Mouse (Mus musculus): ENCODE measurements around the gene Atrnl1. TPM values are rescaled to one million over a fixed set of nuclear protein-coding genes. Genes with fewer than 3 reads are reported as not detected.

Atrnl1 gene
- polyA plus RNA-seq, 1 experiment from 2014 or later = 3.9 TPM

DNA sequence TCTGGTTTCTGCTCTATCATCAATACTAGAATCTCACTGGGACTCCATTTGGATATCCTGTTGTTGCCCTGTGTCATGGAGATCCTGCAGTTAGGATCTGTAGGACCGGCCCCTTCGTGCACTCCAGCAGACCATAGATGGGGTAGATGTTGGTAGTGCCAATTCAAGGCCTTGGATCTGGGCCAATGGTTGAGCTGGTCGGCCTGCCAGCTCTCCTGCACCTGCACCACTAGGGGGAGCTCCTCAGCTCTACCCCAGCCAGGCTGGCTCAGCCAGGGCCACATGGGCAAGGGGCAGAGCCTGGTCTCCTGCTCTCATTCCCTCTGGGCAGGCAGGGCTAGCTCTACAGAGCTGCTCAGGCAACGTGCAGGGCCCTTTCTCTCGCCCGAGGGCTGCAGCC lies 114.1 kb downstream of the Atrnl1 start:
- Histone ChIP-seq H3K4me2 (replicated peaks; ENCODE audit: low read depth) (no peak overlapping the region), H3K36me3 (ENCODE audit: control insufficient read depth, insufficient read depth, low read length) (no peaks in the 10 kb centered on the region), H3K27ac (replicated peaks) (no peak overlapping the region), H3K9me3 (ENCODE audit: control insufficient read depth, low read length) (no peaks in the 10 kb centered on the region), H3K27me3 (ENCODE audit: control insufficient read depth, insufficient read depth, low read length) (no peaks in the 10 kb centered on the region), H3K4me3 (ENCODE audit: low read depth, low read length) (no peak overlapping the region), H3K9ac (ENCODE audit: low read length) (no peak overlapping the region), H3K4me1 (replicated peaks; ENCODE audit: control insufficient read depth, insufficient read depth) (no peaks in the 10 kb centered on the region)
- ATAC-seq (ENCODE audit: low FRiP score, low TSS enrichment) (0 out of 2 replicates have a peak, but pooled peaks have one; percentile 29), DNase-seq (ENCODE audit: low spot score) (peak; percentile 69)
- WGBS = 86% methylated on average over 6 of the region's 6 CpGs
- peak; percentile 75 for TF ChIP-seq CTCF (IDR thresholded peaks at IDR 0.05; ENCODE audit: low read depth)
- no peak for TF ChIP-seq EP300 (optimal IDR thresholded peaks at IDR 0.05)

DNA sequence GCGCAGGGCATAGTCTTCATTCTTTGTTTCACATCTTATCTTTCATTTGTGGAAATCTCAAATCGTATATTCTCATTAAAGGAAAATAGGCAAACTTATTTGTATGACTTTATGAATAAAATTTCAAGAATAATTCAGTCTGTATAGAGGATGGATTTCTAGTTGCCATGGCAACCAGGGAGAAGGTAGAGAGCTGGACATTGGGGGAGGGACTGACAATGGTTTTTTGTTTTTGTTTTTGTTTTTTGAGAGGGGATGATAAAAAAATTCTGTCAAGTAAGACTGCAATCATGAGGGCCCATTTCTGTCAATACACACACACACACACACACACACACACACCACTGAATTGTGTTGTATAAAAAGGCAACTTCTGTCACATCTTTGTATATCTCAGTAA lies 114.5 kb downstream of the Atrnl1 start:
- no peak overlapping the region for H3K4me3 ChIP-seq (ENCODE audit: low read depth, low read length)
- no peak overlapping the region for H3K27ac ChIP-seq (replicated peaks)
- DNase-seq (ENCODE audit: low spot score) (no peak), ATAC-seq (ENCODE audit: low FRiP score, low TSS enrichment) (no peak)
- 94% methylated on average over 2 of the region's 2 CpGs for WGBS
- H3K27me3 ChIP-seq (ENCODE audit: control insufficient read depth, insufficient read depth, low read length) = no peaks in the 10 kb centered on the region
- no peak overlapping the region for H3K4me2 ChIP-seq (replicated peaks; ENCODE audit: low read depth)
- no peaks in the 10 kb centered on the region for H3K36me3 ChIP-seq (ENCODE audit: control insufficient read depth, insufficient read depth, low read length)
- TF ChIP-seq EP300 (optimal IDR thresholded peaks at IDR 0.05) (no peak), CTCF (IDR thresholded peaks at IDR 0.05; ENCODE audit: low read depth) (no peak)
- no peak overlapping the region for H3K9ac ChIP-seq (ENCODE audit: low read length)
- H3K9me3 ChIP-seq (ENCODE audit: control insufficient read depth, low read length) = no peaks in the 10 kb centered on the region
- H3K4me1 ChIP-seq (replicated peaks; ENCODE audit: control insufficient read depth, insufficient read depth) = no peaks in the 10 kb centered on the region

DNA sequence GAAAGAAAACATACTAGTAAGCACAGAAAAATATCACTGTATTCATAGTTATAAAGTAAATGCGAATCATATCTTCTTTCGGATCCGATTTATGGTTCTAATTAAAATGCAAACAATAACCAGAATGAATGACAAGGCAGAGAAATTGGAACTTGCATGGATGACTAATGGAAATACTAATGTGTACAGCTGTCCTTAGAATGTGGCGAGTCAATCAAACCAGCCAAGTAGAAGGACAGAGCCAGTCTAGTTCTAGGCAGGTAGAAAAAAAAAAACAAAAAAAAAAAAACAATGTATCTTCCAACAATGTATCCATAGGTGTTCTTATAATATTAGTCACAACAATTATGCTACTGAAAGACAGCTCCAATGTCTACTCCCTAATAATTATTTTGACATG lies 116.2 kb downstream of the Atrnl1 start:
- no peak overlapping the region for H3K27ac ChIP-seq (replicated peaks)
- H3K27me3 ChIP-seq (ENCODE audit: control insufficient read depth, insufficient read depth, low read length) = no peaks in the 10 kb centered on the region
- no peaks in the 10 kb centered on the region for H3K4me1 ChIP-seq (replicated peaks; ENCODE audit: control insufficient read depth, insufficient read depth)
- WGBS = 92% methylated on average over 4 of the region's 4 CpGs
- H3K9me3 ChIP-seq (ENCODE audit: control insufficient read depth, low read length) = no peaks in the 10 kb centered on the region
- H3K4me2 ChIP-seq (replicated peaks; ENCODE audit: low read depth) = no peak overlapping the region
- no peak for DNase-seq (ENCODE audit: low spot score)
- no peak overlapping the region for H3K9ac ChIP-seq (ENCODE audit: low read length)
- H3K36me3 ChIP-seq (ENCODE audit: control insufficient read depth, insufficient read depth, low read length) = no peaks in the 10 kb centered on the region
- no peak for ATAC-seq (ENCODE audit: low FRiP score, low TSS enrichment)
- TF ChIP-seq EP300 (optimal IDR thresholded peaks at IDR 0.05) = no peak
- TF ChIP-seq CTCF (IDR thresholded peaks at IDR 0.05; ENCODE audit: low read depth) = no peak
- no peak overlapping the region for H3K4me3 ChIP-seq (ENCODE audit: low read depth, low read length)

DNA sequence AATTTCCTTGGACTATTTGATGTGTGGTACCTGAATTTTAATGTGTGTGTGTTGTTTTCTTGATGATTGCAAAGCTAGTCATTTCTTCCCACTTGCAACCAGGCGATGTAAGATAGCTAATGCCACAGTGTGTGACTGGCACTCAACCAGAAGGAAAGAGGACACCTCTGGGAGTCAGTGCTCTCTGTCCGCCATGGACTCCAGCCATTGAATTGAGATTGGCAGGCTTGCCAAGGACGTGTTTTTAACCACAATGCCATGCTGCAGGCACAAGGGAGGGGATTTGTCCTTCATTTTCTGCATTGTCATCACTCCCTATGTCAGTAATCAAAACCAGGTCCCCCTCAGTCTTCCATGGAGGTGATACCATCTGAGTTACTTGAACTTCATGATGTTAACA lies 126.6 kb downstream of the Atrnl1 start:
- WGBS = 87% methylated on average over 3 of the region's 3 CpGs
- Histone ChIP-seq H3K27ac (replicated peaks) (no peak overlapping the region), H3K4me1 (replicated peaks; ENCODE audit: control insufficient read depth, insufficient read depth) (no peaks in the 10 kb centered on the region), H3K27me3 (ENCODE audit: control insufficient read depth, insufficient read depth, low read length) (no peaks in the 10 kb centered on the region), H3K9me3 (ENCODE audit: control insufficient read depth, low read length) (no peaks in the 10 kb centered on the region), H3K4me2 (replicated peaks; ENCODE audit: low read depth) (no peak overlapping the region), H3K36me3 (ENCODE audit: control insufficient read depth, insufficient read depth, low read length) (0 out of 2 replicates have a peak, but pooled peaks cover 2% of the 10 kb centered on the region), H3K4me3 (ENCODE audit: low read depth, low read length) (no peak overlapping the region), H3K9ac (ENCODE audit: low read length) (no peak overlapping the region)
- DNase-seq (ENCODE audit: low spot score) = no peak
- ATAC-seq (ENCODE audit: low FRiP score, low TSS enrichment) = no peak
- TF ChIP-seq CTCF (IDR thresholded peaks at IDR 0.05; ENCODE audit: low read depth) = no peak
- no peak for TF ChIP-seq EP300 (optimal IDR thresholded peaks at IDR 0.05)

DNA sequence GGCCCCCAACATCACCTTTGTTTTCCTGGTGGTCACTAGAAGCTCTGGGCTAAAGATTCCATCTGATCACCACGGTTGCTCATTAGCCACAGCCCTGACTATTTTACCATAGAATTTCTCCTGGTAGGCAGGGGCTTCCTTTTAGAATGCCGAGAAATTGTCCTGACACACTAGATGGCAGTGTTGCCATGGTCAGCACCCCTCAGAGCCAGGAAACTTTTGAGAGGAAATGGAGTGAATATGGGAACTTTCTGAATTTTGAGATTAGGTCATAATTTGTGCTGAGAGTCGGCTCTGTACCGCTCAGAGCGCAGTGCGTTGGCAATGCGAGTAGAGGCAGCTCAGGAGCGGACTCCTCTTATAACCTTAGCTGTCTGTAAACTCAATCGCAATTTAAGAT lies 134.7 kb downstream of the Atrnl1 start:
- H3K27me3 ChIP-seq (ENCODE audit: control insufficient read depth, insufficient read depth, low read length) = no peaks in the 10 kb centered on the region
- WGBS = 49% methylated on average over 9 of the region's 9 CpGs
- H3K4me3 ChIP-seq (ENCODE audit: low read depth, low read length) = no peak overlapping the region
- TF ChIP-seq EP300 (optimal IDR thresholded peaks at IDR 0.05) (no peak), CTCF (IDR thresholded peaks at IDR 0.05; ENCODE audit: low read depth) (peak; percentile 81)
- no peaks in the 10 kb centered on the region for H3K9me3 ChIP-seq (ENCODE audit: control insufficient read depth, low read length)
- H3K9ac ChIP-seq (ENCODE audit: low read length) = no peak overlapping the region
- ATAC-seq (ENCODE audit: low FRiP score, low TSS enrichment) (no peak), DNase-seq (ENCODE audit: low spot score) (no peak)
- H3K4me1 ChIP-seq (replicated peaks; ENCODE audit: control insufficient read depth, insufficient read depth) = no peaks in the 10 kb centered on the region
- H3K4me2 ChIP-seq (replicated peaks; ENCODE audit: low read depth) = no peak overlapping the region
- no peaks in the 10 kb centered on the region for H3K36me3 ChIP-seq (ENCODE audit: control insufficient read depth, insufficient read depth, low read length)
- no peak overlapping the region for H3K27ac ChIP-seq (replicated peaks)

DNA sequence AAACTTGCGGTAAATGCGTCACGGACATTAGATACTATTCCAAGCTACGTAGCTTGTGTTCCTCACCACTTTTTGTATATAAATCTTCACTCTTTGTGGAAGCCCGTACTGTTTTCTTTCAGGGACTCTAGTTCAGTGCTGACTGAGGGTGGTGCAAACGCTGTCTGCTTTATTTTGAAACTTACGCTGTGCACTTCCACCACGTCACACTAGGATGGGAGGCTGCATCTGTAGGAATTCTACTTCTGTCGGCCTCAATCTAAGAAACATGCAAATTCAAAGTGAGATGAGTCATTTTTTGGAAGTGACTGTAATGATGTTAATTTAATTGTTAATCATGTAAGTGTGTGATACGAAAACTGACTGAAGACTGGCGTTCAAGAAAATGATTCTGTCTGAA lies 135.7 kb downstream of the Atrnl1 start:
- no peak for ATAC-seq (ENCODE audit: low FRiP score, low TSS enrichment)
- H3K36me3 ChIP-seq (ENCODE audit: control insufficient read depth, insufficient read depth, low read length) = no peaks in the 10 kb centered on the region
- H3K4me1 ChIP-seq (replicated peaks; ENCODE audit: control insufficient read depth, insufficient read depth) = no peaks in the 10 kb centered on the region
- H3K9ac ChIP-seq (ENCODE audit: low read length) = no peak overlapping the region
- H3K9me3 ChIP-seq (ENCODE audit: control insufficient read depth, low read length) = no peaks in the 10 kb centered on the region
- H3K27ac ChIP-seq (replicated peaks) = no peak overlapping the region
- 88% methylated on average over 11 of the region's 11 CpGs for WGBS
- TF ChIP-seq CTCF (IDR thresholded peaks at IDR 0.05; ENCODE audit: low read depth) = no peak
- no peak for TF ChIP-seq EP300 (optimal IDR thresholded peaks at IDR 0.05)
- no peak overlapping the region for H3K4me3 ChIP-seq (ENCODE audit: low read depth, low read length)
- no peaks in the 10 kb centered on the region for H3K27me3 ChIP-seq (ENCODE audit: control insufficient read depth, insufficient read depth, low read length)
- no peak for DNase-seq (ENCODE audit: low spot score)
- no peak overlapping the region for H3K4me2 ChIP-seq (replicated peaks; ENCODE audit: low read depth)

Measured in stomach, postnatal 0 days (tissue).